Mouse (Mus musculus) cerebellum, adult 11 months (tissue): ENCODE measurements around the gene Fnbp1.

Source experiments
- DNase-seq: peaks from one replicate; pipeline ENCODE4 v3.0.0; 2022

Gene Fnbp1

GRCm38 (mm10) chr2:31122806-31123205, 19.0 kb downstream of the Fnbp1 start:
- DNase-seq, result no peak

- no peak for DNase-seq
These were observed 20.6 kb downstream of the Fnbp1 start for GRCm38 (mm10) chr2:31121131-31121693.

DNA sequence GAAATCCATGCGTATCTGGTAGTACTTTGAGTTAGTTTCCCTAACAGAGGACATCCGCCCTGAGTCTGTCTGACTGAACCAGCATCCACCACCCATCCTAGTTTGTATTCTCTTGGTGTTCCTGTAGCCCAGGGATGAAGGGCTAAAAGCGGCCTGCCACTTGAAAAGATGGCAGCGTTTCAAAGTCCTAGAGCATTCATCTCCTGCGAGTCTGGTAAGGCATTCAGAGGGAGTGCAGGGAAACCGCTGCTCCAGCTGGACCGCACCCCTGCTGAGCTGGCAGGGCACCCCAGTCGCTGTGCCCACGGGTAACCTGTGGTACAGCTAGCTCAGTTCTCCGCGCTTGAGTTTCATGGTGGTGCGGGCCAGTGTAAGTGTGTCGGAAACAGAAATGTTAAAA, 22.0 kb downstream of the Fnbp1 start:
- peak; percentile 69 for DNase-seq

DNA sequence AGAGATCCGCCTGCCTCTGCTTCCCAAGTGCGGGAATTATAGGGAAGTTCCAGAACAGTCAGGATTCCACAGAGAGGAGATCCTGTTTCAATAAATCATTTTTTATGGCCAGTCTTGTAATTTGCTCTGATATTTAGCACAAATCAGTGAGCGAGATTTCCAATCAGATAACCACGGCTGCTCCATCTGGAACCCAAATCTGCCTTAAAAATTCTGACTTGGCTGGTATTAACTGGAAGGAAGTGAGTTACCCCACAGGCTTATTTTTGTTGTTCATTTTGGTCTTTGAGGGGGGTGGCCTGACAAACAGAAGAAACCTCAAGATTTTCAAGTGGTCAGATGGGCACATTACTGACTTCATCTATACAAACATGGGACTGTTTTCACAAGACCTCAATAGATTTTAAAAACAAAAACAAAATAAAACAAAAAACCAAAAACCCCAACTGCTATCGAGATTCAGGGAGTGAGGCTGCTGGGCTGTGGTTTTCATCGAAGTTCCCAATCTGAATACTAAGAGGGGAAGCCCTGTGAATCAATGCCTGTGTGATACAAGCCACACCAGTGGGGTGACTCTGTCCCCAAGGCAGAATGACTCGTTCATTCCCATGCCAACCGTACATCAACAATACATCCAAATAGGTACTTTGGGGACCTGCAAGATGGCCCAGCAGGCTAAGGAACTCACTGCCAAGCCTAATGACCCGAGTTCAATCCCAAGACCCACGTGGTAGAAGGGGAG, 23.0 kb downstream of the Fnbp1 start:
- no peak for DNase-seq

GRCm38 (mm10) chr2:31118211-31118610, 23.6 kb downstream of the Fnbp1 start:
- DNase-seq, result no peak

GRCm38 (mm10) chr2:31115943-31116731, 25.7 kb downstream of the Fnbp1 start:
- no peak for DNase-seq

DNA sequence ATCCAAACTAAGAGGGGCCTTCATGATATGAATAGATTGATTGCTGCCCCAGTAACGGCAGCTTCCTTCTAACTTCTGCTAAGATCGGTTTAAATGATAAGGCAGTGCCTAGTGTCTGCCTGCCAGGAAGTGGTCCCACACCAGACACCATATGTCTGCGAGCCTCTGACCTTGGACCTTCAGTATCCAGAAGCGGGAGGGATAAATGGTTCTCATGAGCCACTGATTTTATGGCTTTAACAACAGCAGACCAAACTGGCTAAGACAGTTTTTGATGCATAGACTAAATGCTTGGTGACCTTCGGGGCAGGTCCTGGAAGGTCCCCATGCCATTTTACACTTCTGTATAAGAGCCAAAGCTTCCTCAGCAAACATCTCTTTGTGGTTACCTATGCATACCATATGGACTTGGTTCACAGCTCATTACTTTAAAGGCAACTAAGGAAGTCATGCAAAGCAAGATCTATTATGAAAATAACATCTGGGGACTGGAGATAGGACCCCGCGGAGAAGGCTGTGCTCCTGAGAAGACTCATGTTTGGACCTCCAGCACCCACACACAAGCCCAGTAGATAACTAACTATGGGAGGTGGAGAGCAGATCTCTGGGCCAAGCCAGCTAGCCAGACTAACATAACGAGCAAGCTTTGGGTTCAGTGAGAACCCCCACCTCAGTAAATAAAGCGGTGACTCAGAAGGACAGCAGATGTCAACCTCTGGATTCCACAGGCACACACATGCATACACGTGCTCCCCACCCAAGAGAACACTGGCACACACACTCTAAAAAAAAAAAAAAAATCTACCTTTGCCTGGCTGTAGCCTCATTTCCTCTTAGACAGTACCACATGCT, 26.5 kb downstream of the Fnbp1 start:
- DNase-seq, result no peak

- no peak for DNase-seq
These were observed 27.6 kb downstream of the Fnbp1 start for GRCm38 (mm10) chr2:31114205-31114604.

DNA sequence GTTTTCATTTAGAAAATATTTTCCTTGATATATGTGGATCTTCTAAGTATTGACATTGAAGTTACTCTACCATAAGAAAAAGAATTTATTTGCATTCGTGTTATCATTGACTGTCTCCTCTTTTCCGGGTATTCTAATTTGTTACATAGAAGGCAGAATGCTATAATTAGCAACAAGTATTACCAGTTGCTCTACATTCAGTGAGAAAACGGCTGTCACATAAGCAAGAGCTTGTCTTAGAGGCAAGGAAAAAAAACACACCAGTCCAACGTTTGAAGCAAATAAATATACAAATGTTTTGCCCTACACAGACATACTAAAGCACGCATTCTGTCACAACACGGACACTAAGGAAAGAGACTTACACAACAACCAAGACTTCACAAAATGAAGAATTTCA, 30.1 kb downstream of the Fnbp1 start:
- DNase-seq, result no peak

GRCm38 (mm10) chr2:31109960-31110548, 31.8 kb downstream of the Fnbp1 start:
- no peak for DNase-seq

- DNase-seq, result no peak
These were observed 33.6 kb downstream of the Fnbp1 start for GRCm38 (mm10) chr2:31108186-31108585.

DNA sequence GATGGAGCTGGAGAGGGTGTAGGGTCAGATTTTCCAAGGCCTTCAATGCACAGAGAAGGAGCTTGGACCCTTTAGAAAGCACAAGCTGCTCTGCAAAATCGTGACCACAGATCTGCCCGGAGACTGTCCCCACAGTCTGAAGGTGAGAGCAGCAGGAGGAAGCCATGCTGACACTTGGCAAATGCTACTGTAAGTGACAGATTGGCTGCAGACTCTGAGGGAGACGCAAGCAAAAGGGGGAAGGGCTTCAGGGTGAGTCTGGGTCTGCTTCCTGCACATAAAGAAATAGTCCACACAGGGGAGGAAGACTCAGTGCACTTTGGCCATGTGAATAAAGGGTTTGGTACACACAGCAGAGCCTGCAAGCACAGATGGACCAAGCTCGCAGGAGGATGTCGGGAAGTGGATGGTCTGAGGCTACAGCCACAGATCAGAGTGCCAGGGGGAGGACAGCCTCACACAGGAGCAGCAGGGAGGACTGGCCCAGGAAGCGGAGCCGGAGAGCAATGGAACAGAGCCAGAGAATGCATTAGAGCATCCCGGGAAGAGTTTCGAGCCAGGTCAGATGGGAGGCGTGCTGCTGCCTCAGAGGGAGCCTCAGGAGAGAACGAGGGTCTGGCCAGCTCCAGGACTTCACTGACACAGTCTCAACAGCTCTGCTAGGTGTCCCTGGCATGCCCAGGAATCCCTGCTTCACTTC, 35.0 kb downstream of the Fnbp1 start:
- DNase-seq, result peak; percentile 92

DNA sequence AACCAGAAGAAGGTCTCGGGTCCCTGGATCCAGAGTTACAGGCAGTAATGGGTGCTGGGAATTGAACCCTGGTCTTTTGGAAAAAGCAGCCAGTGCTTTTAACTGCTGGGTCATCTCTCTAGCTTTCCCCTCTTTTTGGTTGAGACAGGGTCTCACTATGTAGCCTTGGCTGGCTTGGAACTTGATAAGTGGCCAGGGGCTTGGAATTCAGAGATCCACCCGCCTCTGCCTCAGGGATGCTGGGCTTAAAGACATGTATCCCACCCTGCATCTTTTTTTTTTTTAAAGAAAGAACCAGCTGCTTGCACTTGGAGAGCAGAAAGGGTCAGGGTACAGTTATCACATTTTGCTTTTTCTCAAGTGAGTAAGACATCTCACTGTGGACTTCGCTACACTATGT, 35.8 kb downstream of the Fnbp1 start:
- DNase-seq, result no peak

GRCm38 (mm10) chr2:31105279-31105678, 36.5 kb downstream of the Fnbp1 start:
- no peak for DNase-seq

DNA sequence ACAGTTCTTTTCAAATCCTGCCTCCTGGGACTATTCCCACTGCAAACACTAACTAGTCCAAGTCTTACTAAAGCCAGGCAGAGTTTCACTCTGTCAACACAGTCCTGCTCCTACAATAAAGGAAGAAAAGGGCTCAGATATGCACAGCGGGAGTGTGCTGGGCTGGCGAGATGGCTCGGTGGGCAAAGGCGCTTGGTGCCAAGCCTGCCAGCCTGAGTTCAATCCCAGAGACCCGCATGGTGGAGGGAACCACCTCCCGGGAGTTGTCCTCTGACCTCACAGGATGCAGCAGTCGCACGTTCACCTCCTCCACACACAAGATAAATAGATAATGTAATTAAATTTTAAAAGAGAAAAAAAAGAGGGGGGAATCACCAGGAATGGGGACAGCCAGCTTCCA, 38.5 kb downstream of the Fnbp1 start:
- no peak for DNase-seq

- no peak for DNase-seq
These were observed 40.5 kb downstream of the Fnbp1 start for GRCm38 (mm10) chr2:31101285-31101684.

DNA sequence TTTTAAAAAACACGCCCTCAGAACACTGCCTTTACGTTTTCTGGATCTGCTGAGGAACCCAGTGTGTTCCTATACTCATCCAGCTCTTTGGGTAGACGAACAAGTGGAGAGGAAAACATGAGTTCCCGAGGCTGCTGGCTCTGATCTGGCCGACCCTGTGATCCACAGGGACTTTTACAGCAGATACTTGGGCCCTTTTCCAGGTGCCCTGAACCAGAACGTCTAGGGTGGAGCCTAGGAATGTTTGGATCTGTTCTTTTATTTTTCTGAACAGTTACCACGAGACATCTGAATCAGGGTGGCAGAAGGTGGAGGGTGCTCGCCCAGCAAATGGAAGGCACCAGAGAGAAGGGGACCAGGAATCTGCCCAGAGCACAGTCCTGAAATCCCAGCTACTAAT, 42.7 kb downstream of the Fnbp1 start:
- no peak for DNase-seq

DNA sequence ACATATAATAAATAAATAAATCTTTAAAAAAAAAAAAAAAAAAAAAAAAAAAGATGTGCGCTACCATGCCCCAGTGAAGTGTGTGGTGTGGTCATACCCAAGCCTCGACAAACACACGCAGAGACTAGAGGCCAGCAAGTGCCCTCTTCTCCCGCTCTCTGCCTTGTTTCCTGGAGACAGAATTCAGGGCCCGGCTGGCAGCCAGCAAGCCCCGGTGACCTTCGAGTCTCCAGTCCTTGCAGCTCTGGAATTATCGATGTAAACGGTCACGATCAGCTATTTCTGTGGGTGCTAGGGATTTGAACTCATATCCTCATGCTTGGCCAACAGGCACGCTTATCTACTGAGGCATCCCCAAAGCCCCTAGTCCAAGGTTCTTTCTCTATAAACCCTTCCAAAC, 43.2 kb downstream of the Fnbp1 start:
- DNase-seq, result no peak

- no peak for DNase-seq
These were observed 44.5 kb downstream of the Fnbp1 start for GRCm38 (mm10) chr2:31097276-31097675.

- no peak for DNase-seq
These were observed 45.7 kb downstream of the Fnbp1 start for GRCm38 (mm10) chr2:31096119-31096518.

DNA sequence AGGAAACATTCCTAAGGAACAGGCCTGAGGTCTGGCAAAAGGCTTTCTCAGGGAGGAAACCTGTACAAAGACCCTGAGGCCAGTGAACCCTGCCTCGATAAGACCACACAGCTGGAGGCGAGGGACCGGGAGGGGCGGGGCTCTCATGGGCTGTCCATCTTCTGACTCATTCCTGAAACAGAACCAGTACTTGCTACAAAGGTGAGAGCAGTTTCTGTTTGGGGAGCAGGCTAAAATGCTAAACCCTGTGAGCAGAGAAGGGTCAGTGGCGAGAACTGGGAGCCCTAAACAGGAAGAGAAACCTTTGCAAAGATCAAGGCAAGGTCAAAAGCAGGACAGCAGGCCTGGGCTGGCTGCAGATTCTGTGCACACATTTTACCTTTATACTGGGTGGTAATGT, 47.2 kb downstream of the Fnbp1 start:
- DNase-seq, result no peak

- no peak for DNase-seq
These were observed 48.9 kb downstream of the Fnbp1 start for GRCm38 (mm10) chr2:31092939-31093338.
